Mouse (Mus musculus) 3T3-L1 (cell line): ENCODE measurements around the gene Opcml.

Source experiments
- DNase-seq: peaks from one replicate; pipeline ENCODE4 v3.0.0-alpha.2; 2015; ENCODE audit warnings: low read depth, low spot score

Gene Opcml

GRCm38 (mm10) chr9:28432159-28432558, 641.6 kb downstream of the Opcml start:
- DNase-seq, result no peak

- no peak for DNase-seq
Observed at GRCm38 (mm10) chr9:28438752-28439151, 648.2 kb downstream of the Opcml start.

- no peak for DNase-seq
Observed at GRCm38 (mm10) chr9:28439433-28440191, 649.0 kb downstream of the Opcml start.

- no peak for DNase-seq
Observed at GRCm38 (mm10) chr9:28440192-28440795, 649.7 kb downstream of the Opcml start.

- no peak for DNase-seq
Observed at GRCm38 (mm10) chr9:28444485-28444884, 653.9 kb downstream of the Opcml start.

GRCm38 (mm10) chr9:28444972-28445371, 654.4 kb downstream of the Opcml start:
- DNase-seq, result no peak

- peak; percentile 9 for DNase-seq
Observed at GRCm38 (mm10) chr9:28445863-28446262, 655.3 kb downstream of the Opcml start.

GRCm38 (mm10) chr9:28446278-28447064, 655.9 kb downstream of the Opcml start:
- no peak for DNase-seq

GRCm38 (mm10) chr9:28452509-28452908, 661.9 kb downstream of the Opcml start:
- DNase-seq, result no peak

GRCm38 (mm10) chr9:28453062-28453461, 662.5 kb downstream of the Opcml start:
- DNase-seq, result no peak

GRCm38 (mm10) chr9:28457982-28458770, 667.6 kb downstream of the Opcml start:
- DNase-seq, result no peak

- DNase-seq, result no peak
Observed at GRCm38 (mm10) chr9:28463622-28464021, 673.0 kb downstream of the Opcml start.

- DNase-seq, result no peak
Observed at GRCm38 (mm10) chr9:28469419-28469818, 678.8 kb downstream of the Opcml start.

- DNase-seq, result no peak
Observed at GRCm38 (mm10) chr9:28471501-28471900, 680.9 kb downstream of the Opcml start.

GRCm38 (mm10) chr9:28474586-28474985, 684.0 kb downstream of the Opcml start:
- DNase-seq, result no peak

- DNase-seq, result no peak
Observed at GRCm38 (mm10) chr9:28481261-28481660, 690.7 kb downstream of the Opcml start.

- DNase-seq, result no peak
Observed at GRCm38 (mm10) chr9:28488499-28488898, 697.9 kb downstream of the Opcml start.

GRCm38 (mm10) chr9:28489828-28490227, 699.3 kb downstream of the Opcml start:
- DNase-seq, result no peak

- DNase-seq, result no peak
Observed at GRCm38 (mm10) chr9:28490410-28490809, 699.8 kb downstream of the Opcml start.

GRCm38 (mm10) chr9:28499841-28500794, 709.5 kb downstream of the Opcml start:
- DNase-seq, result no peak

- DNase-seq, result no peak
Observed at GRCm38 (mm10) chr9:28513905-28514304, 723.3 kb downstream of the Opcml start.
